Mouse (Mus musculus): Measurements from ENCODE around the gene Dpt. TPM values are rescaled to one million over a fixed set of nuclear protein-coding genes. Genes with fewer than 3 reads are reported as not detected.

Dpt gene
- 12.6 and 15.1 TPM in 2 replicates for polyA plus RNA-seq (2014; fragmentation: Nextera tagmentation; extraction: Ambion mirVana)

DNA sequence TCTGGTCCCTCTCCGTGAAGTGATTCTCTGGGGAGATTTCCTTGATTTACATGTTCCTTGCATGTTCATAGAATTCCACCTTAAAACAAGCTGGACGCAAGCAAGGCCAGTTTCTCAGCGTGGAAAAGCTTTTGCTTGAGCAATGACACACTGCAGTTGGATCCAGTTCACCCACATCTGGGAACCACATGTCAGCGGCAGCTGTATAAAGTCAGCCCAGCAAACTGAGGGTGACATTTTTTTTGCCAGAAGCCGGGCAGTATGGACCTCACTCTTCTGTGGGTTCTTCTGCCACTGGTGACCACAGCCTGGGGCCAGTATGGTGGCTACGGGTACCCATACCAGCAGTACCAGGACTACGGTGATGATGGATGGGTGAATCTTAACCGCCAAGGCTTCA is at the start of gene Dpt:
TSS of gene Dpt (plus strand) at position 174 of the 400 bp plus-strand sequence.
- no peak within 1 kb of the TSS for H3K27ac ChIP-seq (ENCODE audit: low read length)
- ATAC-seq (ENCODE audit: insufficient number of reproducible peaks, insufficient read depth, low FRiP score, low read depth) = no peak
- H3K27me3 ChIP-seq (ENCODE audit: control insufficient read depth, insufficient read depth, low read length) = no peaks in the 10 kb centered on the region
- no peaks in the 10 kb centered on the region for H3K36me3 ChIP-seq (ENCODE audit: control insufficient read depth, insufficient read depth, low read length)
- 71% methylated on average over 8 of the region's 8 CpGs for WGBS
- no peaks in the 10 kb centered on the region for H3K4me1 ChIP-seq (ENCODE audit: control insufficient read depth, insufficient read depth, low read length)
- no peak within 1 kb of the TSS for H3K4me2 ChIP-seq (replicated peaks; ENCODE audit: low read depth, low read length)
- no peaks in the 10 kb centered on the region for H3K9me3 ChIP-seq (ENCODE audit: control insufficient read depth, low read depth, low read length)
- H3K9ac ChIP-seq (replicated peaks; ENCODE audit: low read depth, low read length) = no peak within 1 kb of the TSS
- no peak within 1 kb of the TSS for H3K4me3 ChIP-seq (ENCODE audit: low read depth, low read length)

GRCm38 (mm10) chr1:164753736-164754135 is 42.7 kb upstream of the Dpt start:
- H3K9ac ChIP-seq (replicated peaks; ENCODE audit: low read depth, low read length) = no peak overlapping the region
- H3K4me1 ChIP-seq (ENCODE audit: control insufficient read depth, insufficient read depth, low read length) = no peaks in the 10 kb centered on the region
- no peak for ATAC-seq (ENCODE audit: insufficient number of reproducible peaks, insufficient read depth, low FRiP score, low read depth)
- WGBS = 86% methylated on average over 4 of the region's 4 CpGs
- H3K4me2 ChIP-seq (replicated peaks; ENCODE audit: low read depth, low read length) = no peak overlapping the region
- no peaks in the 10 kb centered on the region for H3K36me3 ChIP-seq (ENCODE audit: control insufficient read depth, insufficient read depth, low read length)
- H3K9me3 ChIP-seq (ENCODE audit: control insufficient read depth, low read depth, low read length) = no peaks in the 10 kb centered on the region
- no peaks in the 10 kb centered on the region for H3K27me3 ChIP-seq (ENCODE audit: control insufficient read depth, insufficient read depth, low read length)
- no peak overlapping the region for H3K4me3 ChIP-seq (ENCODE audit: low read depth, low read length)
- no peak overlapping the region for H3K27ac ChIP-seq (ENCODE audit: low read length)

DNA sequence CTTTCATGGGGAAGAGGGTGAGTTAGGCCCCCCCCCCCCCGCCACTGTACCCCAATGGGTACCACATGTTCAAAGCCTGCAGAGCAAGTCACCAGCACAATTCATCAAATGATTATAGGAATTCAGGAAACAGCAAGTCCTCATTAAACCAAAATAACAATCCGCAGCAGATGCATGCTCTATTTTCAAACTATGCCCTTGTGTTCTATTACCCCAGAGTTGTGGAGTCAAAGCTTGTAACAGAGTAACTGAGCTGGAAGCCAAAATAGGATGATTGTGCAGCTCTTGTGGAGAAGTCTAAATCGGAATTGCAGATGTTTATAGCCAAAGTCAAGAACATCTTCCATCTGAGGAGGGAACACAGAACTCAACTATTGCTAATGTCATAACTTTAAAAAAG is 40.8 kb upstream of the Dpt start:
- no peak overlapping the region for H3K4me2 ChIP-seq (replicated peaks; ENCODE audit: low read depth, low read length)
- H3K4me3 ChIP-seq (ENCODE audit: low read depth, low read length) = no peak overlapping the region
- ATAC-seq (ENCODE audit: insufficient number of reproducible peaks, insufficient read depth, low FRiP score, low read depth) = no peak
- H3K4me1 ChIP-seq (ENCODE audit: control insufficient read depth, insufficient read depth, low read length) = no peaks in the 10 kb centered on the region
- no peaks in the 10 kb centered on the region for H3K36me3 ChIP-seq (ENCODE audit: control insufficient read depth, insufficient read depth, low read length)
- WGBS = 92% methylated on average over 3 of the region's 3 CpGs
- H3K9ac ChIP-seq (replicated peaks; ENCODE audit: low read depth, low read length) = no peak overlapping the region
- H3K27me3 ChIP-seq (ENCODE audit: control insufficient read depth, insufficient read depth, low read length) = no peaks in the 10 kb centered on the region
- H3K27ac ChIP-seq (ENCODE audit: low read length) = no peak overlapping the region
- no peaks in the 10 kb centered on the region for H3K9me3 ChIP-seq (ENCODE audit: control insufficient read depth, low read depth, low read length)

DNA sequence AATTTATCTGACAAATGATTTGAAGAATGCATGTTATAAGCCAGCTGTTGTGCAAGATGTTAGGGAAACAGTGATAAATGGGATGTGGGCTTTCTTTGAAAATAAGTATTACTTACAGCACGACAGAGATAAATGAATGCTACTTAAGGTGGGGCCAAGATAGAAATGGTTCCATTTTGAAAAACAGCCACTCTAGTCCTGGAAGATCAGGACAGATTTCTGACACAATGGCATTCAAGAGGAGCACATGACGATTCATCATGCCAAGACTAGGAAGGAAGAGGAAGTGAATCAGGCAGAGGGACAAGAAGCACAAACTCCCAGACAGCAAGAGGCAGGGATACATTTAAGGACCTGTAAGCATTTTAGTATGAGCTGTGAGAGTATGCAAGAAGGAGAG is 39.5 kb upstream of the Dpt start:
- Histone ChIP-seq H3K9ac (replicated peaks; ENCODE audit: low read depth, low read length) (no peak overlapping the region), H3K27me3 (ENCODE audit: control insufficient read depth, insufficient read depth, low read length) (no peaks in the 10 kb centered on the region), H3K9me3 (ENCODE audit: control insufficient read depth, low read depth, low read length) (no peaks in the 10 kb centered on the region), H3K4me3 (ENCODE audit: low read depth, low read length) (no peak overlapping the region), H3K36me3 (ENCODE audit: control insufficient read depth, insufficient read depth, low read length) (no peaks in the 10 kb centered on the region), H3K4me2 (replicated peaks; ENCODE audit: low read depth, low read length) (no peak overlapping the region), H3K27ac (ENCODE audit: low read length) (no peak overlapping the region), H3K4me1 (ENCODE audit: control insufficient read depth, insufficient read depth, low read length) (no peaks in the 10 kb centered on the region)
- WGBS = 59% methylated on average over 2 of the region's 2 CpGs
- no peak for ATAC-seq (ENCODE audit: insufficient number of reproducible peaks, insufficient read depth, low FRiP score, low read depth)

- H3K4me1 ChIP-seq (ENCODE audit: control insufficient read depth, insufficient read depth, low read length) = no peaks in the 10 kb centered on the region
- H3K27me3 ChIP-seq (ENCODE audit: control insufficient read depth, insufficient read depth, low read length) = no peaks in the 10 kb centered on the region
- H3K36me3 ChIP-seq (ENCODE audit: control insufficient read depth, insufficient read depth, low read length) = no peaks in the 10 kb centered on the region
- H3K4me2 ChIP-seq (replicated peaks; ENCODE audit: low read depth, low read length) = no peak overlapping the region
- no peak for ATAC-seq (ENCODE audit: insufficient number of reproducible peaks, insufficient read depth, low FRiP score, low read depth)
- WGBS = 63% methylated on average over 2 of the region's 2 CpGs
- H3K27ac ChIP-seq (ENCODE audit: low read length) = no peak overlapping the region
- no peak overlapping the region for H3K4me3 ChIP-seq (ENCODE audit: low read depth, low read length)
- no peak overlapping the region for H3K9ac ChIP-seq (replicated peaks; ENCODE audit: low read depth, low read length)
- H3K9me3 ChIP-seq (ENCODE audit: control insufficient read depth, low read depth, low read length) = no peaks in the 10 kb centered on the region
Measured at GRCm38 (mm10) chr1:164758401-164758800, 38.0 kb upstream of the Dpt start.

DNA sequence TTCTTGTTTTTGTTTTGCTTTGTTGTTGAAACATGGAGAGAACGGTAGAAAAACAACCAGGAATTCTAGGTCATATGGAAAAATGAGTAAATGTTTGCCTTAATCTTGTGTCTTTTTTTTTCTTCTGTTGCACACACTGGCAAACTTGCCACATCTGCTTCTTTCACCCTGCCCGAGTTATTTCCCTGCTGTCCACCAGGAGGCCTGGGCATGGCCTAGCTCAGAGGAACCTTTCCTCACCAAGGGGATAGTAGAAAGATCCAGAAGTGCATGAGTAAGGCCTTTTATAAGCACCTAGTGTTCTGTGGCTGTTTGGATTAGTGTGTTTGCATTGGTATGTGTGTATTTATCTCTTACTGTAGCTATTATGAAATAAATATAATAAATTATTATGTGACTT is 34.2 kb upstream of the Dpt start:
- no peak for ATAC-seq (ENCODE audit: insufficient number of reproducible peaks, insufficient read depth, low FRiP score, low read depth)
- Histone ChIP-seq H3K27ac (ENCODE audit: low read length) (no peak overlapping the region), H3K4me1 (ENCODE audit: control insufficient read depth, insufficient read depth, low read length) (no peaks in the 10 kb centered on the region), H3K36me3 (ENCODE audit: control insufficient read depth, insufficient read depth, low read length) (no peaks in the 10 kb centered on the region), H3K9ac (replicated peaks; ENCODE audit: low read depth, low read length) (no peak overlapping the region), H3K9me3 (ENCODE audit: control insufficient read depth, low read depth, low read length) (no peaks in the 10 kb centered on the region), H3K4me3 (ENCODE audit: low read depth, low read length) (no peak overlapping the region), H3K4me2 (replicated peaks; ENCODE audit: low read depth, low read length) (no peak overlapping the region), H3K27me3 (ENCODE audit: control insufficient read depth, insufficient read depth, low read length) (no peaks in the 10 kb centered on the region)
- 54% methylated on average over 2 of the region's 2 CpGs for WGBS

DNA sequence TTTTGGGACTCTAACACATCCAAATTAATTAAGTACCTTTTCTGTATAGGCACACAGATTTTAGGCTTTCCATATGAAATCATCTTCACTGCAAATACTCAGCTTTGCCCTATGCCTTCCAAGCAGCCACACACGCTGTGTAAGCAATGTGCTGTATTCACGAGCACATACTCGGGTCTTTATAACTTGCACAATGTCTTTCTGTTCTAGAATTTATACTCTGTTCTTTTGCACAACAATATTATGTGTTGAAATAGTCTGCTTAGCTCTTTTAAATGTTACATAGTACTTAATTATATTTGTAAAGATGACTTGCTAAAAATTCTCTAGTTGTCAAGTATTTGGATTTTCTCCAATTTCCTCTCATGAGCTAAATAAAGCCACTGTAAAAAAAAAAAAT is 29.8 kb upstream of the Dpt start:
- H3K4me3 ChIP-seq (ENCODE audit: low read depth, low read length) = no peak overlapping the region
- no peak for ATAC-seq (ENCODE audit: insufficient number of reproducible peaks, insufficient read depth, low FRiP score, low read depth)
- no peaks in the 10 kb centered on the region for H3K36me3 ChIP-seq (ENCODE audit: control insufficient read depth, insufficient read depth, low read length)
- no peaks in the 10 kb centered on the region for H3K27me3 ChIP-seq (ENCODE audit: control insufficient read depth, insufficient read depth, low read length)
- no peaks in the 10 kb centered on the region for H3K4me1 ChIP-seq (ENCODE audit: control insufficient read depth, insufficient read depth, low read length)
- H3K9me3 ChIP-seq (ENCODE audit: control insufficient read depth, low read depth, low read length) = no peaks in the 10 kb centered on the region
- H3K9ac ChIP-seq (replicated peaks; ENCODE audit: low read depth, low read length) = no peak overlapping the region
- WGBS = 79% methylated on average over 3 of the region's 3 CpGs
- H3K27ac ChIP-seq (ENCODE audit: low read length) = no peak overlapping the region
- H3K4me2 ChIP-seq (replicated peaks; ENCODE audit: low read depth, low read length) = no peak overlapping the region

GRCm38 (mm10) chr1:164770611-164771010 is 25.8 kb upstream of the Dpt start:
- H3K4me2 ChIP-seq (replicated peaks; ENCODE audit: low read depth, low read length) = no peak overlapping the region
- no peak overlapping the region for H3K4me3 ChIP-seq (ENCODE audit: low read depth, low read length)
- 62% methylated on average over 7 of the region's 7 CpGs for WGBS
- H3K9ac ChIP-seq (replicated peaks; ENCODE audit: low read depth, low read length) = no peak overlapping the region
- H3K4me1 ChIP-seq (ENCODE audit: control insufficient read depth, insufficient read depth, low read length) = no peaks in the 10 kb centered on the region
- H3K27ac ChIP-seq (ENCODE audit: low read length) = no peak overlapping the region
- no peak for ATAC-seq (ENCODE audit: insufficient number of reproducible peaks, insufficient read depth, low FRiP score, low read depth)
- no peaks in the 10 kb centered on the region; the same call in 1 of the 2 replicates for H3K9me3 ChIP-seq (ENCODE audit: control insufficient read depth, low read depth, low read length)
- no peaks in the 10 kb centered on the region for H3K36me3 ChIP-seq (ENCODE audit: control insufficient read depth, insufficient read depth, low read length)
- H3K27me3 ChIP-seq (ENCODE audit: control insufficient read depth, insufficient read depth, low read length) = no peaks in the 10 kb centered on the region

DNA sequence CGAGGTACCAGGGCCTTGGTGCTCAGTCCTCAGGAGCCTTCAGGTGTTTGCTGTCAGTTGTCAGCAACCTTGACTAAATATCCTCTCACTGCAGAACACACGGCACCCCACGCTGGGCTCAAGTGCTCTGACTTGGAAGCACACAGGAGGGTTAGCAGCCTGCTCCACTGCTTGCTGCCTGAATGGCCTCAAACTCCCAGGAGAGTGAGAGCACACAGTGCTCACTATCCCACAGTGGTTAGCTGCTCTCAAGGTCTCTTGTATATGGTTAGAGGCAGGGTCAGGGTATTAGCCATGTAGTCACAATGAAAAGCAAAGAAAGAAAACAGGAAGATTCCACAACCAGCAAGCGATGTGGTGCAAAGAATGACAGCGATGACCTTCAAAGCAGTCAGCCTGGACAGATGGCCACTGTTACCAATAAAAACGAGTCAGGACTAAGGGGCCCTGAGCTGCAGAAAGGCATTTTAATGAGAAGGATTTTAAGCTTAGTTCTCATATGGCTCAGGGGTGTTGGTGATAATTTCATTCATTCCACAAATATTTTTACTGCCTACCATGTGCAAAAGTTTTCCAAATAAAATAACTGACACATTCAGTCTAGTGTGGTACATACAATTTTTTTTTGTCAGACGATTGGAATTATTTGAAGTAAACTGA is 15.5 kb upstream of the Dpt start:
- Histone ChIP-seq H3K9me3 (ENCODE audit: control insufficient read depth, low read depth, low read length) (no peaks in the 10 kb centered on the region), H3K36me3 (ENCODE audit: control insufficient read depth, insufficient read depth, low read length) (no peaks in the 10 kb centered on the region), H3K27me3 (ENCODE audit: control insufficient read depth, insufficient read depth, low read length) (no peaks in the 10 kb centered on the region), H3K4me2 (replicated peaks; ENCODE audit: low read depth, low read length) (no peak overlapping the region), H3K9ac (replicated peaks; ENCODE audit: low read depth, low read length) (no peak overlapping the region), H3K4me1 (ENCODE audit: control insufficient read depth, insufficient read depth, low read length) (no peaks in the 10 kb centered on the region), H3K27ac (ENCODE audit: low read length) (no peak overlapping the region), H3K4me3 (ENCODE audit: low read depth, low read length) (no peak overlapping the region)
- no peak for ATAC-seq (ENCODE audit: insufficient number of reproducible peaks, insufficient read depth, low FRiP score, low read depth)
- 39% methylated on average over 7 of the region's 7 CpGs for WGBS
